ENCODE assay signal across 15 mouse cellular contexts in genomic region chr15:97469684-97470344, GRCm38 (mm10).
A peak's percentile ranks its signal among the peaks of the same experiment; 100 is the strongest.
DNase-seq lines count a peak whose midpoint lies in the region; ATAC-seq and TF ChIP-seq lines count a peak whose summit lies in the region.
"Had no signal": no experiment of that assay in that cellular context is flagged by ENCODE, and none has a peak within 500 bp of the region (broad histone marks: within the 10 kb centered on the region; RNA-seq: fewer than 3 reads in every experiment).

No protein-coding gene starts in this region.

- TF ChIP-seq CTCF in small intestine, adult 2 months (IDR thresholded peaks at IDR 0.05; ENCODE audit: extremely low read depth, insufficient read length, insufficient replicate concordance, low read depth, low read length) = no peak

- no peak overlapping the region for H3K4me3 ChIP-seq in small intestine, adult 2 months (ENCODE audit: low read depth, low read length)
- H3K4me3 ChIP-seq in midbrain, embryonic 14.5 days (replicated peaks; ENCODE audit: low read depth, low read length) = no peak overlapping the region
- H3K4me3 ChIP-seq: embryonic facial prominence, embryonic 10.5 days; heart, embryonic 10.5 days; liver, embryonic 15.5 days had no signal

- H3K9me3 ChIP-seq in midbrain, embryonic 14.5 days (ENCODE audit: control insufficient read depth, low read length) = no peaks in the 10 kb centered on the region
- H3K9me3 ChIP-seq: embryonic facial prominence, embryonic 10.5 days; heart, embryonic 10.5 days; liver, embryonic 15.5 days had no signal

- H3K4me2 ChIP-seq in midbrain, embryonic 14.5 days (ENCODE audit: low read length) = no peak overlapping the region
- H3K4me2 ChIP-seq: liver, embryonic 15.5 days had no signal

- peak overlapping the region; percentile 70 for H3K27ac ChIP-seq in small intestine, adult 2 months (ENCODE audit: insufficient read depth, low read depth, low read length)
- H3K27ac ChIP-seq in midbrain, embryonic 14.5 days (replicated peaks; ENCODE audit: low read depth, low read length) = no peak overlapping the region
- H3K27ac ChIP-seq: embryonic facial prominence, embryonic 10.5 days; heart, embryonic 10.5 days; liver, embryonic 15.5 days; macrophage had no signal

- H3K9ac ChIP-seq in midbrain, embryonic 14.5 days (replicated peaks; ENCODE audit: low read length) = no peak overlapping the region
- H3K9ac ChIP-seq: liver, embryonic 15.5 days had no signal

- H3K27me3 ChIP-seq in small intestine, adult 2 months (ENCODE audit: control insufficient read depth, insufficient read depth, low read length) = no peaks in the 10 kb centered on the region
- no peaks in the 10 kb centered on the region for H3K27me3 ChIP-seq in midbrain, embryonic 14.5 days (ENCODE audit: control insufficient read depth, insufficient read depth, low read length)
- H3K27me3 ChIP-seq: liver, embryonic 15.5 days had no signal

- DNase-seq in A20 (ENCODE audit: low read depth, low spot score) = peak; percentile 49
- peak; percentile 96 for DNase-seq in CD4-positive helper T cell, adult 2 months (ENCODE audit: low read depth, low spot score)
- DNase-seq in retina, embryonic 14.5 days (ENCODE audit: low spot score) = no peak
- DNase-seq in midbrain, embryonic 14.5 days = no peak
- no peak for DNase-seq in layer of hippocampus, adult 18-20 months (ENCODE audit: low spot score in 2 of 2)
- DNase-seq: cerebellum, postnatal 10 days; kidney, adult 11 months; left cerebral cortex, postnatal 4 days; right cerebral cortex, postnatal 4 days had no signal

- H3K36me3 ChIP-seq in small intestine, adult 2 months (ENCODE audit: control insufficient read depth, insufficient read depth, low read length) = no peaks in the 10 kb centered on the region
- H3K36me3 ChIP-seq in midbrain, embryonic 14.5 days (ENCODE audit: control insufficient read depth, insufficient read depth, low read length) = no peaks in the 10 kb centered on the region
- H3K36me3 ChIP-seq: embryonic facial prominence, embryonic 10.5 days; heart, embryonic 10.5 days; liver, embryonic 15.5 days had no signal

- no peaks in the 10 kb centered on the region for H3K4me1 ChIP-seq in small intestine, adult 2 months (ENCODE audit: control insufficient read depth, insufficient read depth, insufficient read length, low read length)
- no peaks in the 10 kb centered on the region for H3K4me1 ChIP-seq in midbrain, embryonic 14.5 days (ENCODE audit: control insufficient read depth, insufficient read depth, low read length)
- H3K4me1 ChIP-seq: embryonic facial prominence, embryonic 10.5 days; heart, embryonic 10.5 days had no signal

- no peak for TF ChIP-seq POLR2A in small intestine, adult 2 months (IDR thresholded peaks at IDR 0.05; ENCODE audit: low read depth, low read length)

- ATAC-seq in granulocyte monocyte progenitor cell, adult 5-6 weeks (replicated peaks; ENCODE audit: poor library complexity, severe bottlenecking) = peak; percentile 59
- no peak for ATAC-seq in midbrain, embryonic 14.5 days (ENCODE audit: low FRiP score, low TSS enrichment)

- WGBS in small intestine, adult 2 months = 69% methylated on average over 19 of the region's 19 CpGs
- WGBS in midbrain, embryonic 14.5 days = 89% methylated on average over 19 of the region's 19 CpGs

Comparison
In these comparisons a context has a peak if more than half of its experiments do, and no peak if none do; other contexts are left out.
1. DNase-seq: peak in A20 (single experiment) and CD4-positive helper T cell, adult 2 months (single experiment); none in retina, embryonic 14.5 days (single experiment), midbrain, embryonic 14.5 days (single experiment) and layer of hippocampus, adult 18-20 months (0 of 2).